Mouse (Mus musculus) midbrain, embryonic 13.5 days (tissue): Measurements from ENCODE around the gene Chrm1. TPM values are rescaled to one million over a fixed set of nuclear protein-coding genes. Genes with fewer than 3 reads are reported as not detected.
A peak's percentile ranks its signal among the peaks of the same experiment; 100 is the strongest.

Experiments used
- ATAC-seq: fragments of 200-750 bp; cut with Nextera tagmentation; 2 replicates; pipeline ENCODE4 v1.8.0; 2017; ENCODE audit warnings: mild to moderate bottlenecking, moderate TSS enrichment, moderate library complexity
- H3K27ac ChIP-seq: fragments of 300-500 bp; sonication (generic); 2 replicates; pipeline ENCODE4 v1.5.1; 2015; ENCODE audit warnings: inconsistent platforms, mild to moderate bottlenecking, moderate library complexity
- H3K27me3 ChIP-seq: fragments of 300-500 bp; sonication (generic); 2 replicates; pipeline ENCODE4 v1.6.1; 2015; ENCODE audit warnings: mild to moderate bottlenecking, inconsistent platforms
- H3K36me3 ChIP-seq: fragments of 300-500 bp; sonication (generic); 2 replicates; pipeline ENCODE4 v1.6.1; 2015; ENCODE audit warnings: mild to moderate bottlenecking, inconsistent platforms
- H3K4me1 ChIP-seq: fragments of 300-500 bp; sonication (generic); replicated peaks from 2 replicates; pipeline ENCODE4 v1.6.1; 2015; ENCODE audit warnings: inconsistent platforms
- H3K4me2 ChIP-seq: fragments of 300-500 bp; sonication (generic); replicated peaks from 2 replicates; pipeline ENCODE4 v1.6.1; 2015; ENCODE audit warnings: moderate library complexity, mild to moderate bottlenecking, inconsistent platforms
- H3K4me3 ChIP-seq: fragments of 300-500 bp; sonication (generic); replicated peaks from 2 replicates; pipeline ENCODE4 v1.5.1; 2015; ENCODE audit warnings: mild to moderate bottlenecking, inconsistent platforms
- H3K9ac ChIP-seq: fragments of 300-500 bp; sonication (generic); replicated peaks from 2 replicates; pipeline ENCODE4 v1.6.1; 2015; ENCODE audit warnings: mild to moderate bottlenecking, inconsistent platforms
- H3K9me3 ChIP-seq: fragments of 300-500 bp; sonication (generic); 2 replicates; pipeline ENCODE4 v1.6.1; 2016; ENCODE audit warnings: mild to moderate bottlenecking, inconsistent platforms
- WGBS: fragments of 180-500 bp; shearing (Covaris S2); methylation state at CpG from one replicate; pipeline ENCODE4 v1.1.7; 2015; 5-methylcytosine and 5-hydroxymethylcytosine counted together
- polyA plus RNA-seq: library from polyadenylated mRNA; unstranded; fragments of >200 nt; fragmentation: Nextera tagmentation; extraction: Ambion mirVana; gene quantifications from 2 replicates; pipeline ENCODE4 v1.2.1, GENCODE M21; 2015

Gene Chrm1
- polyA plus RNA-seq, 1 experiment from 2014 or later: 0.58 TPM

DNA sequence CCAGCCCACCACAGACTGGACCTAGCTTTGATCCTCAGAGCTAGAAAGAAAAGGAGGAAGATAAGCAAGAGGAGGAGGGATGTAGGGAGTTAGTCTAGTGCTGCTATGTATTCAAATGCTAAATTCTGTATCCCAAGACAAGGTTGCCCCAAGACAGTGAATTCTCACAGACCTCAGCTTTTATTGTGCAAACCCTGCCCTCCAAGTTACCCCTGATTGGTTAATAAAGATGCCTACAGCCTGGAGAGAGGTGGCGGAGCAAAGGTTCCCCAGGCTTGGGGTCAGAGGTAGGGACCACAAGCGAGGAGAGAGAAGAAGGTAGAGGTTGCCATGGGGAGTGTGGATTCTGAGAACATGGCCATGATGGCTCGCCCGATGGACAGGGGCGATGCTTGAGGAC is 29.2 kb downstream of the Chrm1 start:
- ATAC-seq: no peak
- H3K36me3 ChIP-seq: no peaks in the 10 kb centered on the region
- no peak overlapping the region for H3K4me3 ChIP-seq
- no peak overlapping the region for H3K4me2 ChIP-seq
- WGBS: 71% methylated on average over 5 of the region's 5 CpGs
- H3K27ac ChIP-seq: no peak overlapping the region; the same call in 1 of the 2 replicates
- no peaks in the 10 kb centered on the region for H3K4me1 ChIP-seq
- no peak overlapping the region for H3K9ac ChIP-seq
- no peaks in the 10 kb centered on the region for H3K27me3 ChIP-seq
- H3K9me3 ChIP-seq: no peaks in the 10 kb centered on the region

DNA sequence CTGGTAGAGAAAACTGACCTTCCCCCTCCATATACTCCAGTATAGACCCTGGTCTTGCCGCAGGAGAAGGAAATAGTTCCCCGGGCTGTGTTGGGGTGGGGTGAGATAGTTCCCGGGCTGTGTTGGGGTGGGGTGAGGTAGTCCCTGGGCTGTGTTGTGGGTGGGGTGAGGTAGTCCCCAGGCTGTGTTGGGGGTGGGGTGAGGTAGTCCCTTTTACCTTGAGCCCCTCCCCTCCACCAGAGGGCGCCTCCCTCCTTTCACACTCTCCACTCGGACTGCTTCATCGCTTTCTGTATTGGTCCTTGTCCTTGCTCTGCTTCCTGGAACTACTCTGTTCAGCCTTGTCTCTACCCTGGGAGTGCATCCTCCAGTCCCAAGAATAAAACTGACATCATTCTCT is 31.7 kb downstream of the Chrm1 start:
- 66% methylated on average over 6 of the region's 6 CpGs for WGBS
- ATAC-seq: peak; percentile 63; the same call in 1 of the 2 replicates
- no peak overlapping the region for H3K27ac ChIP-seq

DNA sequence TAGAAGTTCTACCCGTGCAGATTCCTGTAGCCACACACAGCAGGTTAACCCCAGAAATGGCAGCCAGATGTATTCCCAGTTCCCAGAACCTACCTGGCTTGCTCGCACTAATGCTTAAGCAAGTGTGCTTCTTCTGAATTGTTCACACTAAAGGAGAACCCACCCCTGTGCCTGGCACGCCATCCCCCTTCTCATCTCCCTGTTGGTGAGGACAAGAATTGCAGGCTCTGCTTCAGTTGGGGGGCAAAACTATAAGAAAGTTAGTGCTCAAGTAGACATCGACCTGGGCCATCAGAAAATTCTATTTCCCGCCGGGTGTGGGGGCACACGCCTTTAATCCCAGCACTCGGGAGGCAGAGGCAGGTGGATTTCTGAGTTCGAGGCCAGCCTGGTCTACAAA is 36.1 kb downstream of the Chrm1 start:
- Histone ChIP-seq H3K4me2 (no peak overlapping the region), H3K4me3 (no peak overlapping the region), H3K36me3 (no peaks in the 10 kb centered on the region), H3K9me3 (no peaks in the 10 kb centered on the region), H3K9ac (no peak overlapping the region), H3K27ac (no peak overlapping the region), H3K27me3 (no peaks in the 10 kb centered on the region), H3K4me1 (no peaks in the 10 kb centered on the region)
- WGBS: 85% methylated on average over 9 of the region's 9 CpGs
- no peak for ATAC-seq

More for the DNA sequence above, 31.7 kb downstream of the Chrm1 start:
- Histone ChIP-seq H3K9ac (no peak overlapping the region), H3K4me2 (no peak overlapping the region), H3K4me3 (no peak overlapping the region), H3K9me3 (no peaks in the 10 kb centered on the region), H3K27me3 (no peaks in the 10 kb centered on the region), H3K4me1 (no peaks in the 10 kb centered on the region), H3K36me3 (no peaks in the 10 kb centered on the region)

DNA sequence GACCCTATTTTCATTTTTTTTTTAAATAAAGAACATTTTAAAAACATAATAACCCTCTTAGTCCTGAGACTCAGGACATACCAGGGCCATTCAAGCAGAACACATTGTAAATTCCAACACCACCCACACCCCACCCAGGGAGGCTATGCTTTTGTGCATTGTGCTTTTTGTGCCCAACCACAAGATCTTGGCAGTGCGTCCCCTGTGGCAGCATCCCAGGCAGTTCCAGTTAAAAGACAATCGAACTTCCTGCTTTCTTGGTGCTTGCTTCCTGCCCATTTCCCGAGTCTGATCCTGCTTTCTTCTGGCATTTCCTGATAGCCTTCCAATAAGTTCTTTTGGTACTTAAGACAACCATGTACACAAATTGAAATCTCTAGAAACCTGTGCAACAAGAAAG is 38.9 kb downstream of the Chrm1 start:
- H3K27me3 ChIP-seq: no peaks in the 10 kb centered on the region
- ATAC-seq: no peak
- H3K4me3 ChIP-seq: no peak overlapping the region
- H3K36me3 ChIP-seq: peaks cover 9% of the 10 kb centered on the region
- H3K4me1 ChIP-seq: no peaks in the 10 kb centered on the region
- H3K9ac ChIP-seq: no peak overlapping the region
- H3K4me2 ChIP-seq: no peak overlapping the region
- no peaks in the 10 kb centered on the region for H3K9me3 ChIP-seq
- H3K27ac ChIP-seq: no peak overlapping the region
- 65% methylated on average over 3 of the region's 3 CpGs for WGBS

DNA sequence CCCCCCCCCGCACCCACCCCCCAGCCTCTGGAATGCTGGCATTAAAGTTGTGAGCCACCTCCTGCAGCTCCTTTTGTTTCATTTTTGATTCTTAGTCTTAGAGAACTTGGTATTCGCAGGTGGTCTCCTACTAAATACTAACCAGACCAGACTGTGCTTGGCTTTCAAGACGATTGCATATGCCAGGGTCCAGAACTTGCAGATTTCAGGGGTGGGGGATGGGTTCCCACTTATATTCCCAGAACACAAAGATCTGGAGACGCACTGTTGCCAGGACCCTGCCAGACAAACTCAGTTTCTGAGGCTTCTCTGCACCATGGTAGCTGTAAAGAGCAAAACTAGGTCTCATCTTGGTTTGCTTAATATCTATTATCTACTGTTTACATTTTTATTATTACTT is 40.0 kb downstream of the Chrm1 start:
- 47% methylated on average over 3 of the region's 4 CpGs for WGBS
- Histone ChIP-seq H3K4me3 (no peak overlapping the region), H3K9me3 (no peaks in the 10 kb centered on the region), H3K27me3 (no peaks in the 10 kb centered on the region), H3K4me1 (no peaks in the 10 kb centered on the region), H3K4me2 (no peak overlapping the region), H3K27ac (no peak overlapping the region), H3K36me3 (peaks cover 20% of the 10 kb centered on the region), H3K9ac (no peak overlapping the region)
- ATAC-seq: no peak

DNA sequence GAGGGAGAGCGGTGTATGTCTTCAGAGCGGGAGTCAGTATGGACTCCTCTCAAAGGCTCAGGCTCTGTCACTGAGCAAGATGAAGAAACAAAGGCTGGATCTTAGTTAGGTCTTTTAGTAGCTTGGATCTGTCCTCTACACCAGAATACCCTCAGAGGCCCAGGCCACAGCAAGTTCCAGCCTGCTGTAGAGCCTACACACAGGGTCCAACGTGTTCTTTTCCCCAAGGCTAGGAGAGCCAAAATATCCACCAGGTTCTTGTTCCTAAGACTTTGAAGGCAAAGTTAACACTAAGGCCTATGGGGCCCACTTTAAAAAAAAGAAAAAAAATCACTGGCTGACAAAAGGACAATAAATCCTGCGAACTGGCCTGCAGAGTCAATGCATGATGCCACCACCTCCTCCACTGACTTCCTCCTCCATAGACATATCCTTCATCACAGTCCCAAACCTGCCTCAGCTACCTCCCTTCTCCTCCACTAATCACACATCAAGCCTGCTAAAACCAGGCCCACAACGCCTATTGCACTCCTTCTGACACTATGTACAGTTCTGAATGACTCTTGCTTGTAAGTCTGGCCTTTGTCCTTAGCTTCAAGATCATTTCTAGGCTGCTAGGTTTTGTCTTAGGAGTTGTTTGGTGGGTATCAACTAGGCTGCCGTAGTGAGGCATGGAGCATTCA is 41.6 kb downstream of the Chrm1 start:
- Histone ChIP-seq H3K4me1 (peaks cover 2% of the 10 kb centered on the region; the same call in 1 of the 2 replicates), H3K27ac (no peak overlapping the region), H3K36me3 (peaks cover 36% of the 10 kb centered on the region), H3K4me2 (no peak overlapping the region), H3K9me3 (no peaks in the 10 kb centered on the region), H3K4me3 (no peak overlapping the region), H3K9ac (no peak overlapping the region), H3K27me3 (no peaks in the 10 kb centered on the region)
- WGBS: 75% methylated on average over 6 of the region's 6 CpGs
- ATAC-seq: no peak

DNA sequence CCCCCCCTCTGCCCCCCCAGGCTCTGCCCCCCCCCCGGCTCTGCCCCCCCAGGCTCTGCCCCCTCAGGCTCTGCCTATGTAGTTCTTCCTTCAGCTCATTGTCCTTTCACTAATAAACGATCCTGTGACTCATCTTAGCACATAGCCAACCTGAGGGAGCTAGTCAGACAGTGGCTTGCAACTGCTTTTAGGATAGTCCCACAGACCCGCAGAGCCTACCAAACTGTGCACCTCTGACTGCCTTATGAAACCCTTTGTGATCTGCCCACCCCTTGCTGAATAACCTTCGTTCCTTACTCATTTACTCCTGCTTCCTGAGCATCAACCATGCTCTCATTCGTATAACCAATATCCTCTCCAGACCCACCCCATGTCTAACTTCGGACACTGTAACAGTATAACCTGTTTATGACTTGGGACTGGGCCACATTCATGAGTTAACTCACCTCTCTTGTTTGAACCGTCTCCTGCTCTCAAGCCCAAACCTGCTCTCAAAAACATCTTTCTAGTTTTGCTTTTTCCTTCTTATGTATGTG is 42.6 kb downstream of the Chrm1 start:
- WGBS: 84% methylated on average over 7 of the region's 7 CpGs
- no peak overlapping the region for H3K9ac ChIP-seq
- H3K36me3 ChIP-seq: peaks cover 46% of the 10 kb centered on the region
- H3K27ac ChIP-seq: no peak overlapping the region
- peaks cover 12% of the 10 kb centered on the region for H3K4me1 ChIP-seq
- H3K4me3 ChIP-seq: no peak overlapping the region
- H3K9me3 ChIP-seq: no peaks in the 10 kb centered on the region
- 0 out of 2 replicates have a peak, but pooled peaks have one; percentile 9 for ATAC-seq
- no peak overlapping the region for H3K4me2 ChIP-seq
- H3K27me3 ChIP-seq: no peaks in the 10 kb centered on the region

DNA sequence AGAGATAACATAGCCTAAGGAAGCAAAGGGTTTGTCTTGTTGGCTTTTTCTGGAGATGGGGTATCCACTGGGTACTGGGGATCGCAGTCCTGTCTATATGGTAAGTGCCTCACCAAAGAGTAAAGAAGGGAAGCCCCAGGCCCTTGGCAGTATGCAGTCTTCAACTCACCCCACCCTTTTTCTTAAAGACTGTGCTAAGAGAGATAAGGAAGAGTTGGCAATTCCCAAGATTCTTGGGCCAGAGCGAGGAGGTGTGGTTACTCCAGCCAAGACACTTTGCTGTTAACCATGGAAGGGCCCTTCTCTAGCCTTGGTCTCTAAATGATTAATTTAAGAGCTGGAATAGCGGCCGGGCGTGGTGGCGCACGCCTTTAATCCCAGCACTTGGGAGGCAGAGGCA is 43.3 kb downstream of the Chrm1 start:
- Histone ChIP-seq H3K4me1 (peaks cover 19% of the 10 kb centered on the region), H3K9ac (no peak overlapping the region), H3K4me3 (no peak overlapping the region), H3K9me3 (no peaks in the 10 kb centered on the region), H3K36me3 (peaks cover 51% of the 10 kb centered on the region), H3K27me3 (no peaks in the 10 kb centered on the region), H3K27ac (no peak overlapping the region), H3K4me2 (no peak overlapping the region)
- 95% methylated on average over 7 of the region's 7 CpGs for WGBS
- no peak for ATAC-seq

DNA sequence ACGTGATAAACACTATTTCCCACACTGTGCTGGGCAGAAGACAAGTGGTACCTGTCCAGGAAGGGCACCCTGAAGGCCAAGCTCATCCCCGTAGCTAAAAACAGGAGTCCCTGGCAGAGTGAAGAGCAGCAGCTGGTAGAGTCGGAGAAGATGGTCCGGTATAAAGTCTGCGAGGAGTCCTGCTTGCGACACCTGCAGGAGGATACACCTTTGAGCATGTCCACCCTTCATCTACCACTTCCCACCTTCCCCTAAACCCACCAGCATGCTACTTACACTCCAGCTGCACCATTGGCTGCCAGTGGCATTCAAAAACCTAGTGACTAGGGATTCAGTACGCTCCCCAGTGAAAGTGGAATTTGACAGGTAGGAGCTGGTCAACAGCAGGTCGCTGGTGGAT is 45.4 kb downstream of the Chrm1 start:
- H3K4me3 ChIP-seq: no peak overlapping the region
- H3K4me2 ChIP-seq: no peak overlapping the region
- H3K27me3 ChIP-seq: no peaks in the 10 kb centered on the region
- H3K9ac ChIP-seq: no peak overlapping the region
- H3K36me3 ChIP-seq: peaks cover 51% of the 10 kb centered on the region
- no peak overlapping the region for H3K27ac ChIP-seq
- WGBS: 94% methylated on average over 8 of the region's 8 CpGs
- peaks cover 29% of the 10 kb centered on the region for H3K4me1 ChIP-seq
- H3K9me3 ChIP-seq: no peaks in the 10 kb centered on the region
- ATAC-seq: no peak

DNA sequence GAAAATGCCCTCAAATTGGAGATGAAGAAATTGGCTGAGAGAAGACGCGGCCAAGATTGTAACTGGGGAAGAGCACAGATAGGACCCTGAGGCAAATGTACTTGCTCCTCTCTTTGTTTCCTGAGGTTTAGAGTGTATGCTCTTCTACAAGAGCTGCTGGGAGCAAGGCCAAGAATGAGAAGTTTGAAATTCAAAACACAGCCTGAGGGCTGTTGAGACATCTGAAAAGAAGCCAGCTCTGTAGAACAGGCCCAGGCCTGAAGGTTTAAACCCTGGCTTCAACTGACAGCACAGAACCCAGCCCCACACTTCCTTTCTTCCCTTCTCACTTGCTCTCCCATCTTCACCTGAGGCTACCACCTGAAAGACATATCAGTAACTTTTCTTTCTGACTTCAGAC is 46.5 kb downstream of the Chrm1 start:
- Histone ChIP-seq H3K36me3 (peaks cover 51% of the 10 kb centered on the region), H3K4me3 (no peak overlapping the region), H3K4me1 (peaks cover 33% of the 10 kb centered on the region), H3K4me2 (no peak overlapping the region), H3K9ac (no peak overlapping the region), H3K9me3 (no peaks in the 10 kb centered on the region), H3K27ac (no peak overlapping the region), H3K27me3 (no peaks in the 10 kb centered on the region)
- ATAC-seq: no peak
- 88% methylated on average over 2 of the region's 2 CpGs for WGBS

DNA sequence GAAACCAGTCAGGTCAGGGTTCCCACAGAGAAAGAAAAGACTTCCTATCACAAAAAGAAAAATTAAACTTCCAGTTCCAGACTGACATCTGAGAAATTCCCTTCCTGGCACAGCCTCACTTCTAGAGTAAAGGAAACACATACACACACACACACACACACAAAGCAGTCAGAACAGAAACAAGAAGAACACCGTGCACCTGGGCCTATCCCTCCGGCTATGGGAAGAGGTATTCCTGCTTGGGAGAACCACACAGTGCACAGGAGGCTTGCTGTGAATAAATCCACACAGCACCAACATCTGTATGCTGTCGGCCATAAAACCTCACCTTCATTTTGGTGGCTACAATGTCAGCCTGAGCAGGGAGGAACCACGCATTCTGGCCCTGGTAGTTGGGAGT is 47.9 kb downstream of the Chrm1 start:
- Histone ChIP-seq H3K27ac (peak overlapping the region; percentile 10; the same call in 1 of the 2 replicates), H3K4me1 (peaks cover 33% of the 10 kb centered on the region), H3K4me2 (peak overlapping the region; percentile 63), H3K36me3 (peaks cover 49% of the 10 kb centered on the region), H3K27me3 (no peaks in the 10 kb centered on the region), H3K9ac (peak overlapping the region; percentile 81), H3K4me3 (peak overlapping the region; percentile 67), H3K9me3 (no peaks in the 10 kb centered on the region)
- ATAC-seq: no peak
- WGBS: 85% methylated on average over 4 of the region's 4 CpGs

DNA sequence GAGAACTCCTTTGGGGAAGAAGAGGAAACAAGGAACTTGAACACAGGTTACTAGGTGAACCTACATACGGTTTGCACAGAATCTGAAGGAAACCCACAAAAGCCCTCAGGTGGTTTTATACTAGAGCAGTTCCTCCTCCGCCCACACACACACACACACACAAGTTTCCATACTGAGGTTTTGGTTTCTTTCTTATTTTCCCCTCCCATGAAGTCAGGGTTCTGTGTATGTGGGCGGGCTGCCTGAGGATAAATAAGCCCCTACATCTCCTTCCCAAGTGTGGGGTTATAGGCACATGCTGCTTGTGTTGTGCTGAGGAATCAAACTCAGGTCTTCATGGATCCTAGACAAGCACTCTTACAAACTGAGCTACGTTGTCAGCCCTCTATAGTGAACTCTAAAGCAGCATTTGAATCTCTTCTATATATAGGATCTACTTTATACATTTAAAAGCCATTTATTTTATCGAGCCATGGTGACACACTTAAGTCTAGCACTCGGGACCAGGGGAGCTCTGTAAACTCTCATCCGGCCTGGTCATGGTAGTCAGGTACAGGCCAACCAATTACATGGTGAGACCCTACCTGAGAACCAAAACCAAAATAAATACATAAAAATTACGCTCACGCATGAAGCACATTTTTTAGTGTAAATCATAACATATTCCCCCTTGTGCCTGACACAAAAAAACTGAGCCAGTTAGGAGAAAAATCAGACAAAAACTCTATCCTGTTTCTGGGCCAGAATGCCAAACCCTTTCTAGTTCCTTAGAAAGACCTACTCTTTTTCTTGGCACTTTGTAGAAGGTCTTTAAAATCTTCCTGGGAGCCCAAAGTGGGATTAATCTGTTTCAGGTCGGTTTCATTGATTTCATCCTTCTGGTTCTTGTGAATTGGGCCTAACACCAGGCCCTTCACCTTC is 48.6 kb downstream of the Chrm1 start:
- Histone ChIP-seq H3K27me3 (no peaks in the 10 kb centered on the region), H3K9me3 (no peaks in the 10 kb centered on the region), H3K9ac (peak overlapping the region; percentile 81), H3K4me1 (peaks cover 33% of the 10 kb centered on the region), H3K4me2 (peak overlapping the region; percentile 63), H3K36me3 (peaks cover 43% of the 10 kb centered on the region), H3K4me3 (peak overlapping the region; percentile 67), H3K27ac (peak overlapping the region; percentile 92)
- ATAC-seq: no peak
- WGBS: 74% methylated on average over 10 of the region's 10 CpGs
